Mouse (Mus musculus) kidney, adult 8-10 months (tissue): Measurements from ENCODE around the gene Gcsh.

Experiments used
- DNase-seq, 2 experiments: peaks; one replicate each; pipeline ENCODE4 v3.0.0; 2022

Gene Gcsh

GRCm38 (mm10) chr8:116975606-116976005 lies 17.7 kb downstream of the Gcsh start:
- DNase-seq, result peak; percentile 52 to 53

GRCm38 (mm10) chr8:116975066-116975465 lies 18.3 kb downstream of the Gcsh start:
- no peak for DNase-seq

- peak; percentile 34 to 74 for DNase-seq
Measured at GRCm38 (mm10) chr8:116969531-116969930, 23.8 kb downstream of the Gcsh start.

GRCm38 (mm10) chr8:116954415-116954814 lies 38.9 kb downstream of the Gcsh start:
- no peak for DNase-seq

GRCm38 (mm10) chr8:116952428-116952827 lies 40.9 kb downstream of the Gcsh start:
- DNase-seq, result no peak

GRCm38 (mm10) chr8:116951778-116952177 lies 41.6 kb downstream of the Gcsh start:
- DNase-seq, result no peak

- DNase-seq, result peak in 1 of 2 experiments; percentile 40
Measured at GRCm38 (mm10) chr8:116951369-116951768, 42.0 kb downstream of the Gcsh start.

- DNase-seq, result no peak
Measured at GRCm38 (mm10) chr8:116947589-116947988, 45.7 kb downstream of the Gcsh start.

- no peak for DNase-seq
Measured at GRCm38 (mm10) chr8:116946851-116947250, 46.5 kb downstream of the Gcsh start.

- DNase-seq, result no peak
Measured at GRCm38 (mm10) chr8:116946268-116946838, 47.0 kb downstream of the Gcsh start.

- DNase-seq, result no peak
Measured at GRCm38 (mm10) chr8:116945169-116945910, 48.0 kb downstream of the Gcsh start.

GRCm38 (mm10) chr8:116944385-116944696 lies 49.0 kb downstream of the Gcsh start:
- DNase-seq, result no peak

GRCm38 (mm10) chr8:116943555-116944384 lies 49.6 kb downstream of the Gcsh start:
- peak in 1 of 2 experiments; percentile 38 for DNase-seq

GRCm38 (mm10) chr8:116943161-116943554 lies 50.2 kb downstream of the Gcsh start, which contains the start of gene Atmin:
TSS of gene Atmin (plus strand) at chr8:116943393.
- DNase-seq, result peak; percentile 86 to 88

GRCm38 (mm10) chr8:116942284-116943058 lies 50.9 kb downstream of the Gcsh start:
- no peak for DNase-seq

GRCm38 (mm10) chr8:116935506-116935905 lies 57.8 kb downstream of the Gcsh start:
- DNase-seq, result no peak

GRCm38 (mm10) chr8:116934976-116935375 lies 58.4 kb downstream of the Gcsh start:
- DNase-seq, result no peak
